15 mouse cellular contexts compared by ENCODE assay signal in genomic region chr9:30781221-30781620, GRCm38 (mm10).
"Had no signal": no experiment of that assay in that cellular context is flagged by ENCODE, and none has a peak within 500 bp of the region (broad histone marks: within the 10 kb centered on the region; RNA-seq: fewer than 3 reads in every experiment).

No protein-coding gene starts in this region.

- H3K36me3 ChIP-seq: limb, embryonic 15.5 days; liver, embryonic 12.5 days; midbrain, embryonic 10.5 days; neural tube, embryonic 15.5 days had no signal

- H3K9me3 ChIP-seq: limb, embryonic 15.5 days; liver, embryonic 12.5 days; midbrain, embryonic 10.5 days; neural tube, embryonic 15.5 days had no signal

- H3K27me3 ChIP-seq: limb, embryonic 15.5 days; liver, embryonic 12.5 days; neural tube, embryonic 15.5 days had no signal

- ATAC-seq: liver, embryonic 12.5 days had no signal

- H3K27ac ChIP-seq: left cerebral cortex, adult 2 months; limb, embryonic 15.5 days; liver, embryonic 12.5 days; midbrain, embryonic 10.5 days; neural tube, embryonic 15.5 days had no signal

- H3K4me1 ChIP-seq: limb, embryonic 15.5 days; liver, embryonic 12.5 days; midbrain, embryonic 10.5 days; neural tube, embryonic 15.5 days had no signal

- H3K4me2 ChIP-seq: limb, embryonic 15.5 days; liver, embryonic 12.5 days; lung, embryonic 14.5 days; neural tube, embryonic 15.5 days had no signal

- H3K4me3 ChIP-seq: left cerebral cortex, adult 2 months; limb, embryonic 15.5 days; liver, embryonic 12.5 days; midbrain, embryonic 10.5 days; myocyte; neural tube, embryonic 15.5 days had no signal

- DNase-seq: kidney, postnatal 10 days; lung, embryonic 14.5 days; lung, postnatal 10 days; lung, postnatal 4 days; midbrain, embryonic 14.5 days; right cerebral cortex, postnatal 4 days; spleen, adult 18-20 months; thymus, adult 18-20 months; thymus, postnatal 14 days had no signal

- H3K9ac ChIP-seq: limb, embryonic 15.5 days; liver, embryonic 12.5 days; lung, embryonic 14.5 days; neural tube, embryonic 15.5 days had no signal
